Mouse (Mus musculus) stomach, embryonic 16.5 days (tissue): Measurements from ENCODE around the gene Scgb2b27. TPM values are rescaled to one million over a fixed set of nuclear protein-coding genes. Genes with fewer than 3 reads are reported as not detected.

Experiments used
- polyA plus RNA-seq: library from polyadenylated mRNA; unstranded; fragments of >200 nt; fragmentation: Nextera tagmentation; extraction: Ambion mirVana; gene quantifications from 2 replicates; pipeline ENCODE4 v1.2.1, GENCODE M21; 2015

The Scgb2b27 gene
- polyA plus RNA-seq, 1 experiment from 2014 or later = not detected

Other genes starting within 250 kb of the Scgb2b27 start
- not detected in 2 replicates for gene Scgb2b26, start 68.9 kb downstream of the Scgb2b27 start, polyA plus RNA-seq
- not detected in 2 replicates for gene Scgb1b27, start 7.5 kb upstream of the Scgb2b27 start, polyA plus RNA-seq
- not detected in 2 replicates for gene Scgb1b30, start 81.5 kb upstream of the Scgb2b27 start, polyA plus RNA-seq
- gene Wtip, start 119.3 kb upstream of the Scgb2b27 start, polyA plus RNA-seq = 4.2 and 4.3 TPM in 2 replicates
- 161 and 165 TPM in 2 replicates for gene Uba2, start 155.7 kb upstream of the Scgb2b27 start, polyA plus RNA-seq
- 53.6 and 54.8 TPM in 2 replicates for gene Pdcd2l, start 182.7 kb upstream of the Scgb2b27 start, polyA plus RNA-seq
- gene Gpi1, start 216.4 kb upstream of the Scgb2b27 start, polyA plus RNA-seq = 347 and 352 TPM in 2 replicates
- not detected in 2 replicates for gene Gm6096, start 237.1 kb upstream of the Scgb2b27 start, polyA plus RNA-seq